In the genomic region with DNA sequence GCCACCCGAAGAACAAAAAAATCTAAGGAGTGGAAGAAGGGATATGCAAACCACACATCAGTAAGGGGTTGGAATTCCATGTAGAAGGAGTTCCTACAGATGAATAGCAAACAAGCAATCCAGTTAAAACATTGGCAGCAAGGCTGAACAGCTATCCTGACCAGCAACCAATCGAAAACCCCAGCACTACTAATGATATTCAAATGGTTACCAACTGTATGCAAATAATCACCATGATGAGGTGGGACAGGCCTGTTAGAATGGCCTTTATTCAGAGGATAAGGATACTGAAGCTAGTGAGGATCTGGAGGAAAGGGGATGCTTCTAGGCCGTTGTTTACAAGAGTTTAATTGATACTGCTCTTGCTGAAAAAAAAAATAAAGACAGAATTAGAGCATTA, we compare ENCODE assay signal across 14 mouse cellular contexts.
"Had no signal": no experiment of that assay in that cellular context is flagged by ENCODE, and none has a peak within 500 bp of the region (broad histone marks: within the 10 kb centered on the region; RNA-seq: fewer than 3 reads in every experiment).

No protein-coding gene starts in this region.

- DNase-seq: lung, adult 18-20 months; lung, embryonic 14.5 days; lung, postnatal 10 days; midbrain, embryonic 14.5 days; right cerebral cortex, postnatal 14 days; thymus, adult 2 months; thymus, postnatal 25 days; thymus, postnatal 4 days had no signal

- H3K27me3 ChIP-seq: neural tube, embryonic 12.5 days; stomach, embryonic 15.5 days had no signal

- H3K4me2 ChIP-seq: lung, embryonic 14.5 days; midbrain, embryonic 11.5 days; neural tube, embryonic 12.5 days; stomach, embryonic 15.5 days had no signal

- H3K9ac ChIP-seq: lung, embryonic 14.5 days; neural tube, embryonic 12.5 days; stomach, embryonic 15.5 days had no signal

- H3K36me3 ChIP-seq: neural tube, embryonic 12.5 days; stomach, embryonic 15.5 days had no signal

- H3K4me3 ChIP-seq: megakaryocyte, embryonic 14.5 days; neural tube, embryonic 12.5 days; stomach, embryonic 15.5 days had no signal

- H3K4me1 ChIP-seq: neural tube, embryonic 12.5 days; stomach, embryonic 15.5 days had no signal

- H3K9me3 ChIP-seq: megakaryocyte, embryonic 14.5 days; neural tube, embryonic 12.5 days; stomach, embryonic 15.5 days had no signal

- H3K27ac ChIP-seq: macrophage; neural tube, embryonic 12.5 days; stomach, embryonic 15.5 days; stomach, postnatal 0 days had no signal
